Comparison of ENCODE assay signal across 7 mouse cellular contexts in genomic region chr6:11925496-11926041, GRCm38 (mm10). TPM values are rescaled to one million over a fixed set of nuclear protein-coding genes. Genes with fewer than 3 reads are reported as not detected.
A peak's percentile ranks its signal among the peaks of the same experiment; 100 is the strongest.
DNase-seq lines count a peak whose midpoint lies in the region; ATAC-seq and TF ChIP-seq lines count a peak whose summit lies in the region.

No protein-coding gene starts in this region.

- peak overlapping the region; percentile 100 for H3K9ac ChIP-seq in intestine, postnatal 0 days (ENCODE audit: low read depth, low read length)
- H3K9ac ChIP-seq in midbrain, embryonic 12.5 days (replicated peaks), result peak overlapping the region; percentile 98

- H3K4me3 ChIP-seq in intestine, postnatal 0 days (ENCODE audit: low read depth, low read length), result peak overlapping the region; percentile 84
- peak overlapping the region; percentile 88 for H3K4me3 ChIP-seq in midbrain, embryonic 12.5 days

- H3K9me3 ChIP-seq in intestine, postnatal 0 days (ENCODE audit: control insufficient read depth), result no peaks in the 10 kb centered on the region
- H3K9me3 ChIP-seq in midbrain, embryonic 12.5 days, result peaks cover 3% of the 10 kb centered on the region; the same call in 1 of the 2 replicates

- TF ChIP-seq CTCF in intestine, postnatal 0 days (IDR thresholded peaks at IDR 0.05; ENCODE audit: low read depth), result no peak

- no peaks in the 10 kb centered on the region for H3K4me1 ChIP-seq in intestine, postnatal 0 days (replicated peaks; ENCODE audit: control insufficient read depth, insufficient read depth, low read length)
- peaks cover 16% of the 10 kb centered on the region for H3K4me1 ChIP-seq in midbrain, embryonic 12.5 days

- no peaks in the 10 kb centered on the region for H3K27me3 ChIP-seq in intestine, postnatal 0 days (replicated peaks; ENCODE audit: control insufficient read depth, insufficient read depth, low read length)
- H3K27me3 ChIP-seq in midbrain, embryonic 12.5 days, result no peaks in the 10 kb centered on the region

- peak overlapping the region; percentile 96 for H3K27ac ChIP-seq in intestine, postnatal 0 days (ENCODE audit: low read depth, low read length)
- H3K27ac ChIP-seq in midbrain, embryonic 12.5 days (replicated peaks), result peak overlapping the region; percentile 98

- ATAC-seq in intestine, postnatal 0 days, result peak; percentile 98
- ATAC-seq in midbrain, embryonic 12.5 days (ENCODE audit: low FRiP score, low read depth), result peak; percentile 96

- no peaks in the 10 kb centered on the region for H3K36me3 ChIP-seq in intestine, postnatal 0 days (ENCODE audit: control insufficient read depth, insufficient read depth)
- peaks cover 15% of the 10 kb centered on the region for H3K36me3 ChIP-seq in midbrain, embryonic 12.5 days

- intact Hi-C loops in left cerebral cortex, postnatal 4 days (cut with DNase I), result no loop called here

- H3K4me2 ChIP-seq in intestine, postnatal 0 days (replicated peaks; ENCODE audit: low read depth), result peak overlapping the region; percentile 95
- H3K4me2 ChIP-seq in midbrain, embryonic 12.5 days (replicated peaks), result peak overlapping the region; percentile 67

- peak; percentile 81 for DNase-seq in adrenal gland, adult 8-10 months
- DNase-seq in embryo, embryonic 11.5 days (ENCODE audit: low read depth, low spot score), result peak; percentile 76
- peak; percentile 84 to 89 for DNase-seq in gastrocnemius, postnatal 4 days (ENCODE audit: low spot score in 2 of 2)
- peak; percentile 91 for DNase-seq in left cerebral cortex, postnatal 4 days
- DNase-seq in spleen, adult 18-20 months, result peak; percentile 82 to 83

- WGBS in intestine, postnatal 0 days, result under 1% methylated on average over 20 of the region's 20 CpGs
- under 1% methylated on average over 20 of the region's 20 CpGs for WGBS in midbrain, embryonic 12.5 days

RNA-seq across cellular contexts. Expression of gene Phf14, which starts 18.0 kb away (rescaled TPM):
- total RNA-seq in adrenal gland, adult 8-10 months (2022), result 10 to 100 TPM; 29.6 to 63.4 (median 43.8) TPM
- 10 to 100 TPM; 44.6 to 52.1 TPM for total RNA-seq in gastrocnemius, postnatal 4 days (2021)
- 43.0 and 54.0 TPM in 2 replicates for polyA plus RNA-seq in intestine, postnatal 0 days (2015; fragmentation: Nextera tagmentation; extraction: Ambion mirVana)
- 100 to 1,000 TPM; 221 to 249 TPM for total RNA-seq in left cerebral cortex, postnatal 4 days (2021)
- polyA plus RNA-seq in midbrain, embryonic 12.5 days (2016; fragmentation: Nextera tagmentation; extraction: Ambion mirVana), result 104 and 115 TPM in 2 replicates

RNA-seq across cellular contexts. Expression of gene Ndufa4, which starts 18.3 kb away (rescaled TPM):
- 100 to 1,000 TPM; 489 to 831 (median 690) TPM for total RNA-seq in adrenal gland, adult 8-10 months (2022)
- 100 to 1,000 TPM; 850 to 939 TPM for total RNA-seq in gastrocnemius, postnatal 4 days (2021)
- polyA plus RNA-seq in intestine, postnatal 0 days (2015; fragmentation: Nextera tagmentation; extraction: Ambion mirVana), result 1,529 and 1,625 TPM in 2 replicates
- 100 to 1,000 TPM; 501 to 564 TPM for total RNA-seq in left cerebral cortex, postnatal 4 days (2021)
- polyA plus RNA-seq in midbrain, embryonic 12.5 days (2016; fragmentation: Nextera tagmentation; extraction: Ambion mirVana), result 735 and 776 TPM in 2 replicates

Comparison
In these comparisons a context has a peak if more than half of its experiments do, and no peak if none do; other contexts are left out.
1. Peak in every context shown above with its lines: DNase-seq, ATAC-seq, H3K4me3 ChIP-seq and H3K27ac ChIP-seq.